ENCODE assay signal across 9 mouse cellular contexts in genomic region chr2:150678392-150678791, GRCm38 (mm10). TPM values are rescaled to one million over a fixed set of nuclear protein-coding genes. Genes with fewer than 3 reads are reported as not detected.
DNase-seq lines count a peak whose midpoint lies in the region; ATAC-seq and TF ChIP-seq lines count a peak whose summit lies in the region.
"Had no signal": no experiment of that assay in that cellular context is flagged by ENCODE, and none has a peak within 500 bp of the region (broad histone marks: within the 10 kb centered on the region; RNA-seq: fewer than 3 reads in every experiment).

No protein-coding gene starts in this region.

- TF ChIP-seq EP300 in CH12.LX (IDR thresholded peaks at IDR 0.05; ENCODE audit: low read length), result no peak

- in situ Hi-C loops in CH12.LX (cut with MboI; ENCODE audit: low pct_ligation_motif_present, low pct_unique_long_range_greater_than_20kb, low sequenced_read_pairs), result no loop called here

- WGBS in heart, embryonic 11.5 days (ENCODE audit: insufficient replicate concordance), result 0% methylated on average over 3 of the region's 3 CpGs
- 0% methylated on average over 3 of the region's 3 CpGs for WGBS in forebrain, embryonic 15.5 days

- dilution Hi-C loops in CH12.LX (cut with MboI; ENCODE audit: extremely low pct_ligation_motif_present, extremely low pct_unique_long_range_greater_than_20kb, low sequenced_read_pairs), result no loop called here

- peak; percentile 96 for TF ChIP-seq RAD21 in CH12.LX (IDR thresholded peaks at IDR 0.05; ENCODE audit: low read depth, low read length)

- H3K27me3 ChIP-seq in heart, embryonic 11.5 days (ENCODE audit: control insufficient read depth, insufficient read depth, low read length), result no peaks in the 10 kb centered on the region
- H3K27me3 ChIP-seq in CH12.LX (replicated peaks), result no peaks in the 10 kb centered on the region
- peaks cover 5% of the 10 kb centered on the region; the same call in 1 of the 2 replicates for H3K27me3 ChIP-seq in forebrain, embryonic 15.5 days
- no peaks in the 10 kb centered on the region for H3K27me3 ChIP-seq in splenic B cell, adult 2 months (ENCODE audit: control insufficient read depth, insufficient read depth, low read length, poor library complexity, severe bottlenecking)

- no peak overlapping the region for H3K27ac ChIP-seq in heart, embryonic 11.5 days (ENCODE audit: low read depth, low read length)
- no peak overlapping the region for H3K27ac ChIP-seq in CH12.LX (ENCODE audit: insufficient read depth, low read depth)
- H3K27ac ChIP-seq in forebrain, embryonic 15.5 days (replicated peaks), result no peak overlapping the region

- no peaks in the 10 kb centered on the region for H3K4me1 ChIP-seq in heart, embryonic 11.5 days (ENCODE audit: control insufficient read depth, insufficient read depth, low read length)
- H3K4me1 ChIP-seq in CH12.LX (ENCODE audit: control insufficient read depth in 1 of 2, insufficient read depth in 2 of 2), result peaks cover 8 to 18% of the 10 kb centered on the region in 2 experiments
- peaks cover 5% of the 10 kb centered on the region; the same call in 1 of the 2 replicates for H3K4me1 ChIP-seq in forebrain, embryonic 15.5 days

- no peak for TF ChIP-seq POLR2A in CH12.LX (IDR thresholded peaks at IDR 0.05; ENCODE audit: low read depth, low read length)

- TF ChIP-seq CTCF in CH12.LX (conservative IDR thresholded peaks at IDR 0.05 in 1 of 2, IDR thresholded peaks at IDR 0.05 in 1 of 2; ENCODE audit: low read depth in 2 of 2, low read length in 2 of 2), result peak; percentile 73 to 97

- no peak for ATAC-seq in heart, embryonic 11.5 days (replicated peaks; ENCODE audit: insufficient number of reproducible peaks, low FRiP score, low TSS enrichment)
- peak; percentile 26; the same call in 1 of the 2 replicates for ATAC-seq in forebrain, embryonic 15.5 days (replicated peaks)
- peak; percentile 38 for ATAC-seq in megakaryocyte progenitor cell, adult 5-6 weeks (replicated peaks; ENCODE audit: poor library complexity)

- H3K9me3 ChIP-seq in heart, embryonic 11.5 days (replicated peaks; ENCODE audit: control insufficient read depth, low read length), result no peaks in the 10 kb centered on the region
- no peaks in the 10 kb centered on the region for H3K9me3 ChIP-seq in CH12.LX (replicated peaks; ENCODE audit: low read length)
- H3K9me3 ChIP-seq in forebrain, embryonic 15.5 days, result no peaks in the 10 kb centered on the region

- H3K4me2 ChIP-seq in heart, embryonic 11.5 days, result no peak overlapping the region
- peak overlapping the region; percentile 10; the same call in 1 of the 2 replicates for H3K4me2 ChIP-seq in CH12.LX (ENCODE audit: insufficient read depth, low read depth, poor library complexity, severe bottlenecking)
- H3K4me2 ChIP-seq in forebrain, embryonic 15.5 days (replicated peaks), result no peak overlapping the region

- H3K36me3 ChIP-seq in heart, embryonic 11.5 days (ENCODE audit: control insufficient read depth, insufficient read depth, low read length), result no peaks in the 10 kb centered on the region
- H3K36me3 ChIP-seq in CH12.LX (replicated peaks in 1 of 2; ENCODE audit: control insufficient read depth in 1 of 2, insufficient read depth in 1 of 2, low read length in 1 of 2), result no peaks in the 10 kb centered on the region
- H3K36me3 ChIP-seq in forebrain, embryonic 15.5 days, result no peaks in the 10 kb centered on the region
- H3K36me3 ChIP-seq in splenic B cell, adult 2 months (ENCODE audit: control insufficient read depth, insufficient read depth, low read length, poor library complexity, severe bottlenecking), result no peaks in the 10 kb centered on the region

- H3K79me2 ChIP-seq in CH12.LX (replicated peaks; ENCODE audit: control insufficient read depth, extremely low read depth, insufficient read depth, poor library complexity, severe bottlenecking), result no peaks in the 10 kb centered on the region

- DNase-seq in heart, adult 18-20 months, result peak; percentile 61 to 88
- DNase-seq in CH12.LX (ENCODE audit: extremely low read depth), result peak; percentile 82
- peak; percentile 73 for DNase-seq in c-Kit-positive CD71-positive TER-119-negative erythroid progenitor cells, embryonic 14.5 days (ENCODE audit: low read depth)
- peak; percentile 40 to 79 for DNase-seq in layer of hippocampus, adult 18-20 months (ENCODE audit: low spot score in 2 of 2)
- peak; percentile 86 for DNase-seq in splenic B cell, adult 2 months (ENCODE audit: low read depth, low spot score)

- H3K9ac ChIP-seq in heart, embryonic 11.5 days (ENCODE audit: low read depth, low read length), result no peak overlapping the region
- no peak overlapping the region for H3K9ac ChIP-seq in CH12.LX (ENCODE audit: insufficient read depth, low read depth)
- H3K9ac ChIP-seq in forebrain, embryonic 15.5 days (replicated peaks), result no peak overlapping the region

- H3K4me3 ChIP-seq in heart, embryonic 11.5 days (ENCODE audit: low read depth, low read length), result no peak overlapping the region
- no peak overlapping the region for H3K4me3 ChIP-seq in CH12.LX (replicated peaks in 1 of 3; ENCODE audit: low read depth in 2 of 3, low read length in 2 of 3, poor library complexity in 1 of 3)
- no peak overlapping the region for H3K4me3 ChIP-seq in forebrain, embryonic 15.5 days

TF ChIP-seq in CH12.LX, 34 proteins besides CTCF, POLR2A, EP300 and RAD21:
- TF ChIP-seq BHLHE40 (IDR thresholded peaks at IDR 0.05; ENCODE audit: low read depth, low read length) (no peak), ZC3H11A (IDR thresholded peaks at IDR 0.05; ENCODE audit: low read depth, low read length) (peak; percentile 81), SMC3 (IDR thresholded peaks at IDR 0.05; ENCODE audit: low read depth, low read length) (peak; percentile 90), NRF1 (IDR thresholded peaks at IDR 0.05; ENCODE audit: low read depth, low read length) (0 out of 2 replicates have a peak, but pooled peaks have one; percentile 7), USF1 (IDR thresholded peaks at IDR 0.05; ENCODE audit: low read depth, low read length) (no peak), MYC (IDR thresholded peaks at IDR 0.05; ENCODE audit: low read depth, low read length) (0 out of 2 replicates have a peak, but pooled peaks have one; percentile 12), ETS1 (conservative IDR thresholded peaks at IDR 0.05; ENCODE audit: low read depth, low read length) (no peak), MEF2A (IDR thresholded peaks at IDR 0.05; ENCODE audit: borderline replicate concordance, low read depth, low read length) (no peak), SIN3A (IDR thresholded peaks at IDR 0.05; ENCODE audit: low read length) (peak; percentile 45; the same call in 1 of the 2 replicates), TCF12 (IDR thresholded peaks at IDR 0.05; ENCODE audit: low read depth, low read length) (no peak), IRF4 (IDR thresholded peaks at IDR 0.05; ENCODE audit: low read depth, low read length) (peak; percentile 40; the same call in 1 of the 2 replicates)
TF ChIP-seq in CH12.LX: peak in this region for 6.

RNA-seq across cellular contexts. Expression of gene Acss1, which starts 10.1 kb away (rescaled TPM):
- total RNA-seq in heart, adult 18-20 months (2021), result 100 to 1,000 TPM; 261 to 288 TPM
- 14.8 and 16.8 TPM in 2 replicates for polyA plus RNA-seq in heart, embryonic 11.5 days (2014; fragmentation: Nextera tagmentation; extraction: Ambion mirVana)
- total RNA-seq in CH12.LX (2012; rRNA removed) (1.7 and 1.9 TPM in 2 replicates), CH12.LX (2014; rRNA removed) (0.35 and 0.39 TPM in 2 replicates)
- 0.44 and 0.76 TPM in 2 replicates for polyA plus RNA-seq in CH12.LX (2012; ENCODE audit: insufficient read length, low read depth)
- polyA plus RNA-seq in forebrain, embryonic 15.5 days (2015; fragmentation: Nextera tagmentation; extraction: Ambion mirVana), result 25.9 and 26.3 TPM in 2 replicates
- 10 to 100 TPM; 23.7 to 25.7 TPM for total RNA-seq in layer of hippocampus, adult 18-20 months (2021)
- total RNA-seq in megakaryocyte progenitor cell, adult 5-6 weeks (2015), result 9.7 and 18.1 TPM in 2 replicates
- 15.4 and 20.7 TPM in 2 replicates for total RNA-seq in megakaryocyte progenitor cell, adult 5-6 weeks (2017)

RNA-seq across cellular contexts. Expression of gene Vsx1, which starts 10.8 kb away (rescaled TPM):
- under 1 TPM in 1 of 2 experiments, not detected in 1; 0.10 TPM for total RNA-seq in heart, adult 18-20 months (2021)
- polyA plus RNA-seq in heart, embryonic 11.5 days (2014; fragmentation: Nextera tagmentation; extraction: Ambion mirVana), result not detected in 2 replicates
- total RNA-seq in CH12.LX (2012; rRNA removed) (not detected in 2 replicates), CH12.LX (2014; rRNA removed) (not detected in 2 replicates)
- polyA plus RNA-seq in CH12.LX (2012; ENCODE audit: insufficient read length, low read depth), result not detected in 2 replicates
- polyA plus RNA-seq in forebrain, embryonic 15.5 days (2015; fragmentation: Nextera tagmentation; extraction: Ambion mirVana), result not detected in 2 replicates
- not detected for total RNA-seq in layer of hippocampus, adult 18-20 months (2021)
- total RNA-seq in megakaryocyte progenitor cell, adult 5-6 weeks (2015), result not detected in 2 replicates
- not detected in 2 replicates for total RNA-seq in megakaryocyte progenitor cell, adult 5-6 weeks (2017)
- total RNA-seq: left cerebral cortex, postnatal 14 days had no signal

Comparison
In these comparisons a context has a peak if more than half of its experiments do, and no peak if none do; other contexts are left out.
1. RNA of gene Acss1, which starts 10.1 kb away (total RNA-seq): 261 to 288 TPM in heart, adult 18-20 months; 23.7 to 25.7 TPM in layer of hippocampus, adult 18-20 months, 9.7 to 20.7 TPM in megakaryocyte progenitor cell, adult 5-6 weeks and 0.35 to 1.9 TPM in CH12.LX; every median in the first group is over 4 times any median in the second.
2. Peak in every context shown above with its lines, with median percentiles within 50 percentile points of each other: DNase-seq.